Mouse (Mus musculus): ENCODE measurements at regions not wholly inside any gene's neighbourhood (a gene's known extent, or its start where the extent isn't known, plus 50 kb on each side); places are given as distances from the start of the nearest gene placed in this dataset.

- TF ChIP-seq POLR2A (IDR thresholded peaks at IDR 0.05; ENCODE audit: control insufficient read depth, extremely low read depth, insufficient read depth, low read length, poor library complexity): no peak
- no peak for TF ChIP-seq CTCF (IDR thresholded peaks at IDR 0.05; ENCODE audit: borderline replicate concordance, control insufficient read depth, extremely low read depth, insufficient read depth, low read length, poor library complexity)
These were observed 174.3 kb upstream of the Nr4a3 start for GRCm38 (mm10) chr4:47870638-47871019.
